Mouse (Mus musculus): ENCODE measurements at regions not wholly inside any gene's neighbourhood (a gene's known extent, or its start where the extent isn't known, plus 50 kb on each side); places are given as distances from the start of the nearest gene placed in this dataset.

DNA sequence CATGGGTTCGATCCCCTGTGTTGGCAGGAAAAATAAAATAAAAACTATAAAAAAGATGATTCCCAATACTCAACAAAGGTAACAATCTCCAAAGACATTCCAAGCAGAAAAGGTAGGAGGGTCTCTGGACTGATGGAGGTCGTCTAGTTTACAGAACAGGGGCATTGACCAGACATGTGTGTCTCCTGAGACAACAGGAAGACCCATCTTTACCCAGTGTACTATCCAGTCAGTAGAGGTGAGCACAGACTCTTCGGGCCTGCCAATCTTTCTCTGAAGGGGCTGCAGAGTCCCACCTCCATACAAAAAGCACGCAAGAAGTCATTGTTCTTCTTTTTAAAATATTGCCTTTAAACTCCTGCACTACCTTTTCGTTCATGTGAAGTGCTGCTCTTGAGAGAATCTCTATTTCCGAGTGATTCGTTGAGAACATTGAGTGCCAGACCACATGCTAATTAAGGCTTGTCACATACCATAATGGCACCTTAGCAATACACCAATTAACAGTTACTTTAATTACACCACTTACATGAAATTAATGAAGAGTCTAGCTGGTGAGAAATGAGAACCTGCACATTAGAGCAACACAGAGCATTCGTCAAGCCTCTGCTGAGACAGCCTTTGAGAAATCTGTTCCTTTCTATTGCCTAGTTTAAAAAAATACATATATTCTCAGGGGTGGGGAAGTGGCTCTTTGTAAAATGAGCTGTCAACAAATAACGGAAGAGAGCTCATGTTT is 69.5 kb upstream of the Mycn start:
- TF ChIP-seq ZC3H11A (IDR thresholded peaks at IDR 0.05; ENCODE audit: borderline replicate concordance, low read depth, low read length) (no peak), ZNF384 (IDR thresholded peaks at IDR 0.05; ENCODE audit: low read depth, low read length) (no peak), HCFC1 (IDR thresholded peaks at IDR 0.05; ENCODE audit: borderline replicate concordance, insufficient read depth, low read length) (no peak)

All from ES-E14 (cell line).